Mouse (Mus musculus) heart, embryonic 12.5 days (tissue): Measurements from ENCODE around the gene Ly9. TPM values are rescaled to one million over a fixed set of nuclear protein-coding genes. Genes with fewer than 3 reads are reported as not detected.

Source experiments
- ATAC-seq: fragments of 200-750 bp; cut with Nextera tagmentation; 2 replicates; pipeline ENCODE4 v1.8.0; 2017; ENCODE audit warnings: moderate TSS enrichment, moderate library complexity; ENCODE audit not compliant: insufficient number of reproducible peaks, low FRiP score
- H3K27ac ChIP-seq: fragments of 300-500 bp; sonication (generic); 2 replicates; pipeline ENCODE4 v1.5.1; 2016; ENCODE audit warnings: mild to moderate bottlenecking, moderate library complexity; ENCODE audit not compliant: poor library complexity, severe bottlenecking
- H3K27me3 ChIP-seq: fragments of 300-500 bp; sonication (generic); replicated peaks from 2 replicates; pipeline ENCODE4 v1.6.1; 2016; ENCODE audit warnings: mild to moderate bottlenecking, moderate library complexity
- H3K36me3 ChIP-seq: fragments of 300-500 bp; sonication (generic); 2 replicates; pipeline ENCODE4 v1.6.1; 2016; ENCODE audit warnings: mild to moderate bottlenecking, moderate library complexity
- H3K4me1 ChIP-seq: fragments of 300-500 bp; sonication (generic); replicated peaks from 2 replicates; pipeline ENCODE4 v1.6.1; 2016; ENCODE audit warnings: mild to moderate bottlenecking
- H3K4me2 ChIP-seq: fragments of 300-500 bp; sonication (generic); 2 replicates; pipeline ENCODE4 v1.6.1; 2016; ENCODE audit warnings: mild to moderate bottlenecking, moderate library complexity
- H3K4me3 ChIP-seq: fragments of 300-500 bp; sonication (generic); 2 replicates; pipeline ENCODE4 v1.5.1; 2016; ENCODE audit warnings: mild to moderate bottlenecking
- H3K9ac ChIP-seq: fragments of 300-500 bp; sonication (generic); 2 replicates; pipeline ENCODE4 v1.6.1; 2016; ENCODE audit warnings: mild to moderate bottlenecking, moderate library complexity
- H3K9me3 ChIP-seq: fragments of 300-500 bp; sonication (generic); replicated peaks from 2 replicates; pipeline ENCODE4 v1.6.1; 2016; ENCODE audit warnings: mild to moderate bottlenecking, moderate library complexity
- WGBS: fragments of 180-500 bp; shearing (Covaris S2); methylation state at CpG from one replicate; pipeline ENCODE4 v1.1.7; 2016; 5-methylcytosine and 5-hydroxymethylcytosine counted together
- polyA plus RNA-seq: library from polyadenylated mRNA; unstranded; fragments of >200 nt; fragmentation: Nextera tagmentation; extraction: Ambion mirVana; gene quantifications from 2 replicates; pipeline ENCODE4 v1.2.1, GENCODE M21; 2016

Gene Ly9
- polyA plus RNA-seq, 1 experiment from 2014 or later, result 0.10 TPM

- H3K9ac ChIP-seq, result no peak overlapping the region
- H3K36me3 ChIP-seq, result no peaks in the 10 kb centered on the region
- no peak overlapping the region for H3K27ac ChIP-seq
- H3K4me1 ChIP-seq, result no peaks in the 10 kb centered on the region
- H3K9me3 ChIP-seq, result no peaks in the 10 kb centered on the region
- no peak overlapping the region for H3K4me2 ChIP-seq
- H3K4me3 ChIP-seq, result no peak overlapping the region
- ATAC-seq, result no peak
- 76% methylated on average over 7 of the region's 7 CpGs for WGBS
- no peaks in the 10 kb centered on the region for H3K27me3 ChIP-seq
Observed at GRCm38 (mm10) chr1:171630041-171630440, 22.8 kb upstream of the Ly9 start.

DNA sequence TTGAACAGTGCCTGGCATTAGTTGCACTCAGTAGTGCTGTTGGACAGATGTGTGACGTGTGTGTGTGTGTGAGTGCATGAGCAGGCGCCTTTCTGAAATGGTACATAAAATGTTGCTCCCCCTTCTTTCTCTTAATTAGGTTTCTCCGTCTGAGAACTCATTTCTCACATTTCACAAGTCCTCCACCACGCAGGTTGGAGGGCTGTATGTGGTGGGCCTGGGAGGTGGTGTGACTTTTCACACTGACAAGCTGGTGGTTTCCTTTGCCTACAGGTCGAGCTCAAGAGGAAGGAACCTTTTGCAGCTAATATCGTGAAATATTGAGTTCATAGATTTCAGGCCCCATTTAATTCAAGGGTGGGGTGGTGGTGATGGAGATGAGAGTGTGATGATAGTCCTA lies 22.0 kb upstream of the Ly9 start:
- H3K4me1 ChIP-seq, result no peaks in the 10 kb centered on the region
- ATAC-seq, result no peak
- H3K9me3 ChIP-seq, result no peaks in the 10 kb centered on the region
- WGBS, result 66% methylated on average over 6 of the region's 6 CpGs
- no peak overlapping the region for H3K9ac ChIP-seq
- no peaks in the 10 kb centered on the region for H3K27me3 ChIP-seq
- H3K27ac ChIP-seq, result no peak overlapping the region
- H3K4me2 ChIP-seq, result no peak overlapping the region
- no peaks in the 10 kb centered on the region for H3K36me3 ChIP-seq
- H3K4me3 ChIP-seq, result no peak overlapping the region

DNA sequence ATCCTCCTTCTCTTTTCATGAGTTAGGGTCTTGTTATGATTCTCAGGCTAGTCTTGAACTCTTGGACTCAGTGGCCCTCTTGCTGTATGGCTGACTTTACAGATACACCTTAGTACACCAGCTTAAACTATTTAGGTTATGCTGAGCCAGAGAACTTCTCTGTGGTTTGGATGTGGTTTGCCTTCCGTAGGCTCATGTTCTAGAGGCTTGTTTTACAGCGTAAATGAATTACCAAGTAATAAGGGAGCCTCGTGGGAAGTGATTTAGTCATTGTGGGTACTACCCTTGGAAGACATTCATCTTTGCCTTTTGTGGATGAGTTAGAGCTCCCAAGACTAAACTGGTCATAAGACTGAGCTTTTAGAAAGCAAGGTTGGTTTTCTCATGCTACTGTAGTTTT lies 20.6 kb upstream of the Ly9 start:
- Histone ChIP-seq H3K4me3 (no peak overlapping the region), H3K9ac (no peak overlapping the region), H3K4me2 (no peak overlapping the region), H3K9me3 (no peaks in the 10 kb centered on the region), H3K36me3 (no peaks in the 10 kb centered on the region), H3K27me3 (no peaks in the 10 kb centered on the region), H3K27ac (no peak overlapping the region), H3K4me1 (no peaks in the 10 kb centered on the region)
- WGBS, result 81% methylated on average over 3 of the region's 3 CpGs
- no peak for ATAC-seq

DNA sequence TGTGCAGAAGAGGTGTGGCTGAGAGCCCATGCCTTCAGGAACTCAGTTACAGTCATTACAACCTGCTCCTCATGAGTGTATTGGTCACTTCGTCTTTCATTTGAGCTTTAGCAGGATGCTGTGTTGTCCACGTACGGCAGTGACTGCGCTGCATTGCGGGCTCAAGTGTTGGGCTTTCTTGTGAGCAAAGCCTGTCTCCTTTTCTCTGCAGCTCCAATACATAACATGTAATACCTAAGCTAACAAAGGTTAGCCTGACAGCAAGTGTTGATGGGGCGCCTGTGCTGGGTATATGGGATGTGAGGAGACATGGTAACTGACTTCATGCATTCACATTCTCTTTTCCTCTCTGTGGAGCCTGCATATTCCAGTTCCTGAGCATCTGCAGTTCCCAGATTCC lies 12.9 kb upstream of the Ly9 start:
- Histone ChIP-seq H3K9me3 (no peaks in the 10 kb centered on the region), H3K27ac (no peak overlapping the region), H3K9ac (no peak overlapping the region), H3K4me3 (no peak overlapping the region), H3K27me3 (no peaks in the 10 kb centered on the region), H3K36me3 (no peaks in the 10 kb centered on the region), H3K4me2 (no peak overlapping the region), H3K4me1 (no peaks in the 10 kb centered on the region)
- WGBS, result 80% methylated on average over 6 of the region's 6 CpGs
- no peak for ATAC-seq

- Histone ChIP-seq H3K4me3 (no peak overlapping the region), H3K27ac (no peak overlapping the region), H3K4me1 (no peaks in the 10 kb centered on the region), H3K27me3 (no peaks in the 10 kb centered on the region), H3K9me3 (no peaks in the 10 kb centered on the region), H3K4me2 (no peak overlapping the region), H3K36me3 (no peaks in the 10 kb centered on the region), H3K9ac (no peak overlapping the region)
- ATAC-seq, result no peak
- 82% methylated on average over 3 of the region's 3 CpGs for WGBS
Observed at GRCm38 (mm10) chr1:171619645-171620044, 12.4 kb upstream of the Ly9 start.

- H3K4me3 ChIP-seq, result no peak overlapping the region
- no peaks in the 10 kb centered on the region for H3K36me3 ChIP-seq
- H3K9ac ChIP-seq, result no peak overlapping the region
- ATAC-seq, result no peak
- no peaks in the 10 kb centered on the region for H3K4me1 ChIP-seq
- 79% methylated on average over 8 of the region's 8 CpGs for WGBS
- H3K27ac ChIP-seq, result no peak overlapping the region
- H3K4me2 ChIP-seq, result no peak overlapping the region
- no peaks in the 10 kb centered on the region for H3K27me3 ChIP-seq
- no peaks in the 10 kb centered on the region for H3K9me3 ChIP-seq
Observed at GRCm38 (mm10) chr1:171619001-171619400, 11.8 kb upstream of the Ly9 start.

DNA sequence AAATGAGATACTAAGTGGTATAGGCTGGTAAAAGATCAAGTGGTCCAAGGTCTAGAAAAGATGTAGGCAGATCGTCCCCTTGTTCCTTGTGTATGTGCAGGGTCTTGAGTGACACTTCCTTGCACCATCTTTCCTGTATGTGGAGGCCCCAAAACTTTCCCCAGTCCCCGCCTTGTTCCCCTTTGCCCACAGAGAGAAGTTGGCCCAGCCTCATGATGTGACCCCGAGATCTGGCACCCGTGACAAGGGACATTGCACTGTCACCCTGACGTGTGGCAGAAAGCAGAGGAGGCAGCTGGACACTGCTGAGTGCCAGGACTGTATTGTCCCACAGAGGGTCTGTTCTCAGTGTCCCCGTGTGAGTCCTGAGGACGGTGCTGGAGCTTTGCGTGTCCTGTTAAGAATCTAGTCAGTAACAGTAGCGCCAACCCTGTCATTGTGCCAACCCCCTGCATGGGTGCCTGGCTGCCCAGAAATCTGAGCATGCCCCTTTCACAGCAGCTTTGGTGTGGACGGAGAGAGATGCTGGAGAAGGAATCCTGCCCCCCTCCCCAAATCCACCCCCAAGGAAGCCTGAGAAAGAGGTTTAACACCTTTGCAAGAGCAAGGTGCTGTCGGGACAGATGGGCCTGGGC lies 9.8 kb upstream of the Ly9 start:
- Histone ChIP-seq H3K4me1 (no peaks in the 10 kb centered on the region), H3K36me3 (no peaks in the 10 kb centered on the region), H3K27ac (no peak overlapping the region), H3K4me2 (no peak overlapping the region), H3K4me3 (no peak overlapping the region), H3K27me3 (peaks cover 6% of the 10 kb centered on the region; the same call in 1 of the 2 replicates), H3K9me3 (no peaks in the 10 kb centered on the region), H3K9ac (no peak overlapping the region)
- 70% methylated on average over 11 of the region's 11 CpGs for WGBS
- no peak for ATAC-seq

- Histone ChIP-seq H3K4me1 (no peaks in the 10 kb centered on the region), H3K27ac (no peak overlapping the region), H3K9me3 (no peaks in the 10 kb centered on the region), H3K36me3 (no peaks in the 10 kb centered on the region), H3K4me3 (no peak overlapping the region), H3K9ac (no peak overlapping the region), H3K4me2 (no peak overlapping the region), H3K27me3 (peaks cover 6% of the 10 kb centered on the region; the same call in 1 of the 2 replicates)
- 22% methylated on average over 2 of the region's 2 CpGs for WGBS
- no peak for ATAC-seq
Observed at GRCm38 (mm10) chr1:171613962-171614361, 6.8 kb upstream of the Ly9 start.

DNA sequence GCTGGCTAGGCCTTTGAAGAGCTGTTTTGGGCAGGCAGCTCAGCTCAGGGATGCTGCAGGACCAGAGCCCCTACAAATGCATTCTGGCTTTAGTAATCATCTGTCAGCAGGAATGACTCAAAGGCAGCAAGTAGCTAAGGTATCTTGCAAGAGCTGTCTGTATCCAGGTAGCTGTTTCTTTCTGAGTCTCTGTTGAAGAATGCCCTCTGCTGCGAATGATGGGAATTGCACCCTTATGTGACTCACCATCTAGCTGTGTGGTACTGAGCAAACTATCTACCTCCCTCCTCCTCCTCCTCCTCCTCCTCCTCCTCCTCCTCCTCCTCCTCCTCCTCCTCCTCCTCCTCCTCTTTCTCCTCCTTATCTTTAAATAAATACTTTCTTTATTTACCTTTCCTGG lies 3.6 kb upstream of the Ly9 start:
- Histone ChIP-seq H3K9ac (no peak overlapping the region), H3K4me1 (no peaks in the 10 kb centered on the region), H3K27ac (no peak overlapping the region), H3K4me2 (no peak overlapping the region), H3K36me3 (no peaks in the 10 kb centered on the region), H3K27me3 (peaks cover 6% of the 10 kb centered on the region; the same call in 1 of the 2 replicates), H3K9me3 (no peaks in the 10 kb centered on the region), H3K4me3 (no peak overlapping the region)
- WGBS, result 24% methylated on average over 1 of the region's 1 CpGs
- no peak for ATAC-seq

- WGBS, result 84% methylated on average over 2 of the region's 2 CpGs
- no peak overlapping the region for H3K27ac ChIP-seq
- no peaks in the 10 kb centered on the region for H3K36me3 ChIP-seq
- no peak overlapping the region for H3K4me2 ChIP-seq
- H3K27me3 ChIP-seq, result peaks cover 6% of the 10 kb centered on the region; the same call in 1 of the 2 replicates
- no peaks in the 10 kb centered on the region for H3K9me3 ChIP-seq
- no peak for ATAC-seq
- no peak overlapping the region for H3K4me3 ChIP-seq
- no peak overlapping the region for H3K9ac ChIP-seq
- no peaks in the 10 kb centered on the region for H3K4me1 ChIP-seq
Observed at GRCm38 (mm10) chr1:171610026-171610425, 2.8 kb upstream of the Ly9 start.

GRCm38 (mm10) chr1:171606656-171607055 lies 554 bp downstream of the Ly9 start:
- no peak overlapping the region for H3K27ac ChIP-seq
- no peak overlapping the region for H3K4me3 ChIP-seq
- no peaks in the 10 kb centered on the region for H3K9me3 ChIP-seq
- H3K36me3 ChIP-seq, result no peaks in the 10 kb centered on the region
- no peak for ATAC-seq
- H3K27me3 ChIP-seq, result no peaks in the 10 kb centered on the region
- no peak overlapping the region for H3K9ac ChIP-seq
- no peaks in the 10 kb centered on the region for H3K4me1 ChIP-seq
- no peak overlapping the region for H3K4me2 ChIP-seq
- WGBS, result 77% methylated on average over 3 of the region's 3 CpGs

GRCm38 (mm10) chr1:171604686-171605085 lies 2.5 kb downstream of the Ly9 start:
- H3K9me3 ChIP-seq, result no peaks in the 10 kb centered on the region

More at GRCm38 (mm10) chr1:171604686-171605085, 2.5 kb downstream of the Ly9 start:
- Histone ChIP-seq H3K4me1 (no peaks in the 10 kb centered on the region), H3K27me3 (no peaks in the 10 kb centered on the region), H3K27ac (no peak overlapping the region), H3K9ac (no peak overlapping the region), H3K36me3 (no peaks in the 10 kb centered on the region), H3K4me3 (no peak overlapping the region), H3K4me2 (no peak overlapping the region)
- WGBS, result 76% methylated on average over 3 of the region's 3 CpGs
- no peak for ATAC-seq
